Mouse (Mus musculus) adrenal gland (tissue): ENCODE measurements around the gene Rnf4.

ENCODE experiments used
- intact Hi-C: fragments of 180-260 bp; cut with DNase I; formaldehyde crosslinking; loops from one replicate; pipeline ENCODE4 v1.15.1; 2025

Gene Rnf4

GRCm38 (mm10) chr5:34335539-34336096, 471 bp upstream of the Rnf4 start:
- intact Hi-C loops: no loop called here

- intact Hi-C loops: no loop called here
These were observed 824 bp downstream of the Rnf4 start for GRCm38 (mm10) chr5:34336775-34337450.

- intact Hi-C loops: no loop called here
These were observed 4.2 kb downstream of the Rnf4 start for GRCm38 (mm10) chr5:34340246-34340645.

- intact Hi-C loops: no loop called here
These were observed 16.1 kb downstream of the Rnf4 start for GRCm38 (mm10) chr5:34352084-34352631.

- intact Hi-C loops: no loop called here
These were observed 24.2 kb downstream of the Rnf4 start for GRCm38 (mm10) chr5:34360261-34360660.

GRCm38 (mm10) chr5:34363115-34363514, 27.0 kb downstream of the Rnf4 start:
- intact Hi-C loops: no loop called here

GRCm38 (mm10) chr5:34368551-34369290, 32.6 kb downstream of the Rnf4 start:
- intact Hi-C loops: no loop called here

GRCm38 (mm10) chr5:34369341-34370021, 33.4 kb downstream of the Rnf4 start, which contains the start of gene Fam193a:
Fam193a (plus strand) TSS chr5:34369933.
- intact Hi-C loops: no loop called here

GRCm38 (mm10) chr5:34370022-34370823, 34.1 kb downstream of the Rnf4 start:
- intact Hi-C loops: no loop called here

- intact Hi-C loops: no loop called here
These were observed 34.8 kb downstream of the Rnf4 start for GRCm38 (mm10) chr5:34370840-34371239.

- intact Hi-C loops: no loop called here
These were observed 36.1 kb downstream of the Rnf4 start for GRCm38 (mm10) chr5:34372141-34372540.

GRCm38 (mm10) chr5:34372541-34372940, 36.5 kb downstream of the Rnf4 start:
- intact Hi-C loops: no loop called here

- intact Hi-C loops: no loop called here
These were observed 42.7 kb downstream of the Rnf4 start for GRCm38 (mm10) chr5:34378787-34379186.

GRCm38 (mm10) chr5:34381700-34382099, 45.6 kb downstream of the Rnf4 start:
- intact Hi-C loops: no loop called here

- intact Hi-C loops: no loop called here
These were observed 49.5 kb downstream of the Rnf4 start for GRCm38 (mm10) chr5:34385616-34386015.

GRCm38 (mm10) chr5:34386744-34387143, 50.7 kb downstream of the Rnf4 start:
- intact Hi-C loops: no loop called here

- intact Hi-C loops: no loop called here
These were observed 57.2 kb downstream of the Rnf4 start for GRCm38 (mm10) chr5:34393251-34393650.

GRCm38 (mm10) chr5:34395347-34395746, 59.3 kb downstream of the Rnf4 start:
- intact Hi-C loops: no loop called here

- intact Hi-C loops: no loop called here
These were observed 59.9 kb downstream of the Rnf4 start for GRCm38 (mm10) chr5:34395850-34396540.

GRCm38 (mm10) chr5:34397866-34398265, 61.8 kb downstream of the Rnf4 start:
- intact Hi-C loops: no loop called here
